Mouse (Mus musculus): ENCODE results near the gene Coa7. TPM values are rescaled to one million over a fixed set of nuclear protein-coding genes. Genes with fewer than 3 reads are reported as not detected.

The Coa7 gene
- total RNA-seq, 2 experiments from 2014 or later: 25.7 to 28.9 TPM

- DNase-seq (ENCODE audit: low spot score in 2 of 2): no peak
- intact Hi-C loops (cut with DNase I): no loop called here
These were observed 42.5 kb downstream of the Coa7 start for GRCm38 (mm10) chr4:108370409-108370808.

- DNase-seq (ENCODE audit: low spot score in 2 of 2): no peak
- intact Hi-C loops (cut with DNase I): no loop called here
These were observed 43.5 kb downstream of the Coa7 start for GRCm38 (mm10) chr4:108371421-108371820.

GRCm38 (mm10) chr4:108372166-108372565 lies 44.2 kb downstream of the Coa7 start:
- DNase-seq (ENCODE audit: low spot score in 2 of 2): no peak
- intact Hi-C loops (cut with DNase I): no loop called here

- intact Hi-C loops (cut with DNase I): no loop called here
These were observed 51.5 kb downstream of the Coa7 start for GRCm38 (mm10) chr4:108379476-108379875.

GRCm38 (mm10) chr4:108380146-108380545 lies 52.2 kb downstream of the Coa7 start:
- intact Hi-C loops (cut with DNase I): no loop called here
- no peak for DNase-seq (ENCODE audit: low spot score in 2 of 2)

More at GRCm38 (mm10) chr4:108379476-108379875, 51.5 kb downstream of the Coa7 start:
- no peak for DNase-seq (ENCODE audit: low spot score in 2 of 2)

GRCm38 (mm10) chr4:108383183-108383714 lies 55.3 kb downstream of the Coa7 start, which contains the start of gene Shisal2a:
Shisal2a (minus strand) TSS chr4:108383349.
- intact Hi-C loops (cut with DNase I): no loop called here
- DNase-seq (ENCODE audit: low spot score in 2 of 2): no peak

- intact Hi-C loops (cut with DNase I): no loop called here
- no peak for DNase-seq (ENCODE audit: low spot score in 2 of 2)
These were observed 58.1 kb downstream of the Coa7 start for GRCm38 (mm10) chr4:108386087-108386486.

GRCm38 (mm10) chr4:108387106-108387505 lies 59.2 kb downstream of the Coa7 start:
- DNase-seq (ENCODE audit: low spot score in 2 of 2): no peak
- intact Hi-C loops (cut with DNase I): no loop called here

- peak; percentile 24 to 25 for DNase-seq (ENCODE audit: low spot score in 2 of 2)
These were observed 59.8 kb downstream of the Coa7 start for GRCm38 (mm10) chr4:108387681-108388253.

GRCm38 (mm10) chr4:108388741-108389140 lies 60.8 kb downstream of the Coa7 start:
- no peak for DNase-seq (ENCODE audit: low spot score in 2 of 2)
- intact Hi-C loops (cut with DNase I): no loop called here

More at GRCm38 (mm10) chr4:108387681-108388253, 59.8 kb downstream of the Coa7 start:
- intact Hi-C loops (cut with DNase I): no loop called here

GRCm38 (mm10) chr4:108391124-108391523 lies 63.2 kb downstream of the Coa7 start:
- DNase-seq (ENCODE audit: low spot score in 2 of 2): no peak
- intact Hi-C loops (cut with DNase I): no loop called here

Other genes with a start within 250 kb of the Coa7 start
- 10 to 100 TPM in 1 of 2 experiments, 1 to 10 TPM in 1; 6.2 to 11.3 TPM for gene Podn, start 231.7 kb upstream of the Coa7 start, total RNA-seq (2021)
- 100 to 1,000 TPM in 1 of 2 experiments, 10 to 100 TPM in 1; 84.0 to 115 TPM for gene Scp2, start 183.1 kb upstream of the Coa7 start, total RNA-seq (2021)
- gene Echdc2, start 162.7 kb upstream of the Coa7 start, total RNA-seq (2021): 10 to 100 TPM; 10.9 to 13.3 TPM
- gene Zyg11a, start 110.1 kb upstream of the Coa7 start, total RNA-seq (2021): not detected
- gene Zyg11b, start 27.0 kb upstream of the Coa7 start, total RNA-seq (2021): 100 to 1,000 TPM; 101 to 103 TPM
- gene Shisal2a, start 55.2 kb downstream of the Coa7 start, total RNA-seq (2021): not detected
- 1 to 10 TPM; 4.6 to 6.8 TPM for gene Gpx7, start 78.8 kb downstream of the Coa7 start, total RNA-seq (2021)
- 10 to 100 TPM; 31.6 to 51.9 TPM for gene Tut4, start 131.3 kb downstream of the Coa7 start, total RNA-seq (2021)

Data from left cerebral cortex, postnatal 36 days (tissue).